Mouse (Mus musculus): ENCODE data around the gene Enho. TPM values are rescaled to one million over a fixed set of nuclear protein-coding genes. Genes with fewer than 3 reads are reported as not detected.

The Enho gene
- total and polyA plus RNA-seq, 2 experiments from 2014 or later, result 141 to 205 TPM

DNA sequence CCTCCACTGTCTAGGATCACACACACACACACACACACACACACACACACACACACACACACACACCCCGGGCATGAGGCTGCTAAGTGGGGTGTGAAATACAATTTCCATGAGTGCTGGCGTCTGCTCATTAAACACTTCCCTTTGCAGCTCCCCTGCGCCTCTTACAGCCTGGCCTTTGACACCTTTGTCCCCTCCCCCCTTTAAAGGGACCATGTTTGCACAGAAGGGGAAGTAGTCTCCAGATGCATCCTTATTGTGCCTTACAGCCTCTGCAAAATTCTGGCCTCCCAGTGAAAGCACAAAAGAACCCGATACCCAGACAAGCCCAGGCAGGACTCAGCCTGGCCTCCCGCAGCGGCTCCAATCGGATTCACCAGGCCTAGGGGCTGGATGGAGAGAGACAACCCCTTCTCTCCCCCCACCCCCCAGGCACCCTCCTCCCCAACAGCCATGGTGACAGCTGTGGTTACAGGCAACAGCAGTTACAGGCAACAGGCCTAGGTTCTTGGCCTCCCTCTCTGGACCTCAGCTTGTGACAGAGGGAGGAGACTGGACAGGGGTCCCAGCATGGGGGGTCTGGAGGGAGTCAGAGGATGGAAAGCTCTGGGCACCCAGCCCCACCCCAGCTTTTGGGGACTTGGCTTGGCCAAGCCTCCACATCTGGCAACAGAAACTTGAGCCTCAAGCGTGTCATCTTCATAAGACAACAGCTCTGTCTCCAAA, 11.8 kb downstream of the Enho start:
- TF ChIP-seq CTCF (IDR thresholded peaks at IDR 0.05; ENCODE audit: low read depth), result no peak
- WGBS, result 15% methylated on average over 8 of the region's 8 CpGs
- 0 out of 2 replicates have a peak overlapping the region, but pooled peaks have one; percentile 17 for H3K9ac ChIP-seq (replicated peaks; ENCODE audit: low read length)
- ATAC-seq, result peak; percentile 39
- peaks cover 28% of the 10 kb centered on the region for H3K4me1 ChIP-seq (ENCODE audit: insufficient read depth, low read length)
- no peaks in the 10 kb centered on the region for H3K36me3 ChIP-seq (ENCODE audit: insufficient read depth, low read length)
- H3K27ac ChIP-seq, result no peak overlapping the region
- H3K4me3 ChIP-seq (ENCODE audit: low read length), result no peak overlapping the region
- H3K4me2 ChIP-seq (ENCODE audit: low read depth, low read length), result no peak overlapping the region
- H3K9me3 ChIP-seq (ENCODE audit: low read length), result no peaks in the 10 kb centered on the region
- peak; percentile 56 for DNase-seq (ENCODE audit: low spot score)
- no peaks in the 10 kb centered on the region for H3K27me3 ChIP-seq (ENCODE audit: insufficient read depth, low read length)

DNA sequence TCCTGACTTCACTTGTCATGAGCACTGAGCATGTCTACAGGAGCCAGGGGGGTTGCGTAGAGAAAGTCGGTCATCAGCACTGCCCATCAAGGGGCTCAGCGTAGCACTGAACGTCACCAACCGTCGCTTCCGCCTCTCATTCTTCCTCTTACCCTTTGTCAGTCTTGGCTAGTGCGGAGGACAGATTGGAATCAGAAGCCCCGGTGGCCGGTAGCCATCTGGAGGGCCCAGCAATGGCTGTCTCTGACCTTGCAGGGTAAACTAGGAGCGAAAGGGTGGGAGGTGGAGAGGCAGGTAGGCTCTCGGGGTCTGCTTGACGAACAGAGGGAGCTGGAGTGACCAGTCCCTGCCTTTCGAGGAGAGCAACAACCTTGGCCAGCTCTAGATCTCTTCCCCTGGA, 18.1 kb downstream of the Enho start:
- Histone ChIP-seq H3K27me3 (ENCODE audit: insufficient read depth, low read length) (no peaks in the 10 kb centered on the region), H3K9me3 (ENCODE audit: low read length) (no peaks in the 10 kb centered on the region), H3K4me1 (ENCODE audit: insufficient read depth, low read length) (peaks cover 20% of the 10 kb centered on the region), H3K27ac (no peak overlapping the region), H3K9ac (replicated peaks; ENCODE audit: low read length) (no peak overlapping the region), H3K36me3 (ENCODE audit: insufficient read depth, low read length) (no peaks in the 10 kb centered on the region), H3K4me3 (ENCODE audit: low read length) (no peak overlapping the region), H3K4me2 (ENCODE audit: low read depth, low read length) (no peak overlapping the region)
- no peak for TF ChIP-seq CTCF (IDR thresholded peaks at IDR 0.05; ENCODE audit: low read depth)
- 65% methylated on average over 14 of the region's 14 CpGs for WGBS
- ATAC-seq (no peak), DNase-seq (ENCODE audit: low spot score) (no peak)

DNA sequence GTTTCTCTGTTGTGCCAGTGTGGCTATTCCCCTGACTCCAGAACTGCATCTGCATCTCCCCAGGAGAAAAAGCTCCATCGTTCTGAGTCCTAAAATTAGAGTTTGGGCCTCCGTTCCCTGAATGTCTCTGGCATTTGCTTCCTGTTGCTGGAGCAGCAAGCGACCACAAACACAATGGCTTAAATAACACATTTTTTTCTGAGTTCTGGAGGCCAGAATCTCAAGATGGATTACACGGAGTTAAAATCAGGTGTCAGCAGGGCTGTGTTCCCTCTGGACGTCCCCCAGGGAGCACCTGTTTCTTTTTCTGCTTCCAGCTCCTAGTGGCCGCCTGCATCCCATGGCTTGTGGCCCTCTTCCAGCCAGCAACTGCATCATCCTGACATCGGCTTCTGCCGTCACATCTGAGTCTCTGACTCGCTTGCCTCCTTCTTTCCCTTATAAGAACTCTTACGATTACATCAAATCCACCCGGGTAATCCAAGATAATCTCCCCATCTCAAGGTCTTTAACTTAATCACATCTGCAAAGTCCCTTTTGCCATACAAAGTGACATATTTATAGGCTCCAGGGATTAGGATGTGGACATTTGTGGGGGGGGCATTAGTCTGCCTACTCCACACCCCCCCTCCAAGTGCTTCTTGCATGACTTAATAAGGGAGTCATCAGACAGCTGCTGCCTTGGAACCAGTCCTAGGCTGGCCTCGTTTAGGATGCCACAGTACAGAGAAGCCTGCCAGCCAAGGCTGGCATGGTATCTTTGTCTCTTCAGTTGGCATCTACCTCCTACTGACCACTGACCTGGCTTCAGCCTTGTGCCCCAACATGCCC, 21.0 kb downstream of the Enho start:
- H3K27ac ChIP-seq, result peak overlapping the region; percentile 37; the same call in 1 of the 2 replicates
- no peaks in the 10 kb centered on the region for H3K9me3 ChIP-seq (ENCODE audit: low read length)
- H3K4me2 ChIP-seq (ENCODE audit: low read depth, low read length), result no peak overlapping the region
- H3K36me3 ChIP-seq (ENCODE audit: insufficient read depth, low read length), result no peaks in the 10 kb centered on the region
- no peak; the same call in 1 of the 2 replicates for TF ChIP-seq CTCF (IDR thresholded peaks at IDR 0.05; ENCODE audit: low read depth)
- H3K27me3 ChIP-seq (ENCODE audit: insufficient read depth, low read length), result no peaks in the 10 kb centered on the region
- DNase-seq (ENCODE audit: low spot score), result peak; percentile 84
- no peak overlapping the region for H3K4me3 ChIP-seq (ENCODE audit: low read length)
- WGBS, result 24% methylated on average over 12 of the region's 12 CpGs
- H3K9ac ChIP-seq (replicated peaks; ENCODE audit: low read length), result no peak overlapping the region
- ATAC-seq, result peak; percentile 54
- H3K4me1 ChIP-seq (ENCODE audit: insufficient read depth, low read length), result peaks cover 20% of the 10 kb centered on the region

DNA sequence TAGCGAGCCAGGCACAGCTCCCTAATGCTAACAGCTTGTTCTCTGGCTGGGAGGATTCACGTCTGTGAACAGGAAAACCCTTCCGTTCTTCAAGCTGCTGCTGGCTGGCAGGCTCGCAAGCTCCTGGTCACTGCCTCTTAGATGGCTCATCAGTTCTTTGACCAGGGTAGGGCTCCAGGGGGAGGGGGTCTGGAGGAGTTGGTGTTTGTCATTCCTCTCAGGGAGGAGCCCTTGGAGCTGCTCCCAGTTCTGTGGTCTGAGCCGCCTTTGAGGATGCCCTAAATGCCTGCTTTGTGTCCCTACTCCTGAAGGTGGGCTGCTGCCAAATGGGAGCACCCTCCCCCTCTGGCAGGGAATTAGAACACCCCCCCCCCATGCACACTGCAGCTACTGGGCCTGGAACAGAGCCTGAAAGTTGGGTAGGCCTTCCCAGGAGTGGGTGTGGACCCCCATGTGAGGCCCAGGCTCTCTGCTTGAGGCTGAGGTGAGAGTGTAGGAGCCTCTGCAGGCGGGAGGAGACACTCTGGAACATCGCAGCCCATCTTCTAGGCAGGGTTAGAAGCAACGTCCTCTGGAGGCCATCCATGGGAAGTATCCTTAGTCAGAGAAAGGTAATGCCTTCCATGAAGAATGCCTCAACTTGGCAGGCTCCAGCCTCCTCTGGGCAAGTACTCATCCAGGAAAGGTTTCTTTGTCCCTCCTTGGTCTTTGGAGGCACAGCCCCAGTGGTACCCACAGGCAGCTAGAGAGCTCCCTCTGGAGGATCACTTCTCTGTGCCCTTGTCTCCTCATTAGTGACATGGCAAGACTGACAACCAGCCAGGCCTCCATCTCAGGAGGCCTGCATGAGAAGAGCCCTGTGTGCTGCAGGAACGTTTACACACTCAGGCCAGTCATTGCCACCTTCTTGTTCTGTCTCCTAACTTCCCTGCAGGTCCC, 24.2 kb downstream of the Enho start:
- 31% methylated on average over 9 of the region's 9 CpGs for WGBS
- H3K36me3 ChIP-seq (ENCODE audit: insufficient read depth, low read length), result no peaks in the 10 kb centered on the region
- DNase-seq (ENCODE audit: low spot score) (peak; percentile 94), ATAC-seq (peak; percentile 89)
- no peaks in the 10 kb centered on the region for H3K9me3 ChIP-seq (ENCODE audit: low read length)
- H3K9ac ChIP-seq (replicated peaks; ENCODE audit: low read length), result no peak overlapping the region
- H3K4me1 ChIP-seq (ENCODE audit: insufficient read depth, low read length), result peaks cover 24% of the 10 kb centered on the region
- H3K4me2 ChIP-seq (ENCODE audit: low read depth, low read length), result no peak overlapping the region
- TF ChIP-seq CTCF (IDR thresholded peaks at IDR 0.05; ENCODE audit: low read depth), result peak; percentile 44
- no peaks in the 10 kb centered on the region for H3K27me3 ChIP-seq (ENCODE audit: insufficient read depth, low read length)
- no peak overlapping the region for H3K4me3 ChIP-seq (ENCODE audit: low read length)
- peak overlapping the region; percentile 59 for H3K27ac ChIP-seq

DNA sequence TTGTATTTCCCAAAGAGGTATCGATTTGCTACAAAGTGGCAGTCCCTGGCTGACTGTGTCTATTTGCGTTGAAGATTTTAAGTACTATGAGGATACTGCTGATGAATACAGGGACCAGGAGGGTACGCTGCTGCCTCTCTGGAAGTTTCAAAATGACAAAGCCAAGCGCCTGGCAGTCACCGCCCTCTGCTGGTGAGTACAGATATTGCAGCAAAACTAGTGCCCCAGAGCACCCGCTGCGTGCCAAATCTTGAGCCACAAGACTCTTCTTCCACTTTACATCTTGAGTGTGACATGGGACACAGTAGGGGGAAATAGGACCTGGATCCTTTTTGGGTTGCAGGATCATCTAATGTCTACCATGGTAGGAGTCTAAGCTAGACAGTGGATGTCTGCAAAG, 26.0 kb downstream of the Enho start:
- Histone ChIP-seq H3K36me3 (ENCODE audit: insufficient read depth, low read length) (no peaks in the 10 kb centered on the region), H3K4me3 (ENCODE audit: low read length) (no peak overlapping the region), H3K9ac (replicated peaks; ENCODE audit: low read length) (no peak overlapping the region), H3K27ac (no peak overlapping the region), H3K4me2 (ENCODE audit: low read depth, low read length) (no peak overlapping the region), H3K27me3 (ENCODE audit: insufficient read depth, low read length) (no peaks in the 10 kb centered on the region), H3K9me3 (ENCODE audit: low read length) (no peaks in the 10 kb centered on the region), H3K4me1 (ENCODE audit: insufficient read depth, low read length) (peaks cover 18% of the 10 kb centered on the region)
- WGBS, result 6% methylated on average over 7 of the region's 7 CpGs
- no peak for ATAC-seq
- peak; percentile 98 for TF ChIP-seq CTCF (IDR thresholded peaks at IDR 0.05; ENCODE audit: low read depth)
- peak; percentile 92 for DNase-seq (ENCODE audit: low spot score)

DNA sequence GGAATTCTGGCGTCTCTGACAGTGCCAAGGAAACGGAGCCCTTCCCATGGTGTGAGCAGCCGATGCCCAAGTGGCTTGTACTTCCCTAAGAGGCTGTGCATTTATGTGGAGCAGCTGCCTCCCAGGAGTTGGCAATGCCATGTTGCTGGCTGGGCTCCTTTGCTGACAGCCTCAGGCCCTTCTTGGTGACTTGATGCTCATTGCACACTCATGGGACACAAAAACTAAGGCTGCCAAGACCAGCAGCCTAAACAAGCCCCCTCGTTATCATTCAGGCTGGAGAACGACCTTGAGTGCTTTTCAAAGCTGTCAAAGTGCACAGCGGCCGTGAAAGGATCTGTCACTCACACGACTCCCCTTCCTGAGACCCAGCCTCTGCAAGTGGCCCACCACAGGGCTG, 28.0 kb downstream of the Enho start:
- WGBS, result 17% methylated on average over 8 of the region's 8 CpGs
- Histone ChIP-seq H3K9me3 (ENCODE audit: low read length) (no peaks in the 10 kb centered on the region), H3K4me1 (ENCODE audit: insufficient read depth, low read length) (peaks cover 7% of the 10 kb centered on the region), H3K36me3 (ENCODE audit: insufficient read depth, low read length) (no peaks in the 10 kb centered on the region), H3K27ac (peak overlapping the region; percentile 67), H3K4me2 (ENCODE audit: low read depth, low read length) (no peak overlapping the region), H3K9ac (replicated peaks; ENCODE audit: low read length) (no peak overlapping the region), H3K27me3 (ENCODE audit: insufficient read depth, low read length) (no peaks in the 10 kb centered on the region), H3K4me3 (ENCODE audit: low read length) (no peak overlapping the region)
- peak; percentile 91 for DNase-seq (ENCODE audit: low spot score)
- TF ChIP-seq CTCF (IDR thresholded peaks at IDR 0.05; ENCODE audit: low read depth), result no peak
- ATAC-seq, result peak; percentile 77

Measured in hindbrain, postnatal 0 days (tissue).